Mouse (Mus musculus): ENCODE measurements around the gene Fmn2.
A peak's percentile ranks its signal among the peaks of the same experiment; 100 is the strongest.

The Fmn2 gene

GRCm38 (mm10) chr1:174557211-174557610 lies 55.6 kb downstream of the Fmn2 start:
- DNase-seq (ENCODE audit: low read depth, low spot score): no peak

- DNase-seq (ENCODE audit: low read depth, low spot score): no peak
These were observed 56.2 kb downstream of the Fmn2 start for GRCm38 (mm10) chr1:174557841-174558240.

- DNase-seq (ENCODE audit: low read depth, low spot score): no peak
These were observed 56.9 kb downstream of the Fmn2 start for GRCm38 (mm10) chr1:174558488-174558887.

- no peak for DNase-seq (ENCODE audit: low read depth, low spot score)
These were observed 62.9 kb downstream of the Fmn2 start for GRCm38 (mm10) chr1:174564561-174564960.

GRCm38 (mm10) chr1:174568609-174569008 lies 67.0 kb downstream of the Fmn2 start:
- no peak for DNase-seq (ENCODE audit: low read depth, low spot score)

GRCm38 (mm10) chr1:174592420-174592980 lies 90.9 kb downstream of the Fmn2 start:
- DNase-seq (ENCODE audit: low read depth, low spot score): no peak

- peak; percentile 8 for DNase-seq (ENCODE audit: low read depth, low spot score)
These were observed 93.4 kb downstream of the Fmn2 start for GRCm38 (mm10) chr1:174594989-174595388.

GRCm38 (mm10) chr1:174597495-174597894 lies 95.9 kb downstream of the Fmn2 start:
- no peak for DNase-seq (ENCODE audit: low read depth, low spot score)

GRCm38 (mm10) chr1:174598226-174598625 lies 96.6 kb downstream of the Fmn2 start:
- DNase-seq (ENCODE audit: low read depth, low spot score): no peak

GRCm38 (mm10) chr1:174600041-174600440 lies 98.4 kb downstream of the Fmn2 start:
- no peak for DNase-seq (ENCODE audit: low read depth, low spot score)

GRCm38 (mm10) chr1:174600620-174601019 lies 99.0 kb downstream of the Fmn2 start:
- DNase-seq (ENCODE audit: low read depth, low spot score): no peak

GRCm38 (mm10) chr1:174617368-174617767 lies 115.7 kb downstream of the Fmn2 start:
- DNase-seq (ENCODE audit: low read depth, low spot score): no peak

- DNase-seq (ENCODE audit: low read depth, low spot score): no peak
These were observed 119.9 kb downstream of the Fmn2 start for GRCm38 (mm10) chr1:174621512-174621911.

GRCm38 (mm10) chr1:174623054-174623453 lies 121.4 kb downstream of the Fmn2 start:
- DNase-seq (ENCODE audit: low read depth, low spot score): no peak

GRCm38 (mm10) chr1:174630074-174630473 lies 128.4 kb downstream of the Fmn2 start:
- DNase-seq (ENCODE audit: low read depth, low spot score): no peak

- DNase-seq (ENCODE audit: low read depth, low spot score): no peak
These were observed 134.7 kb downstream of the Fmn2 start for GRCm38 (mm10) chr1:174636291-174636690.

GRCm38 (mm10) chr1:174637564-174638085 lies 136.0 kb downstream of the Fmn2 start:
- no peak for DNase-seq (ENCODE audit: low read depth, low spot score)

GRCm38 (mm10) chr1:174640901-174641300 lies 139.3 kb downstream of the Fmn2 start:
- DNase-seq (ENCODE audit: low read depth, low spot score): no peak

- DNase-seq (ENCODE audit: low read depth, low spot score): no peak
These were observed 141.9 kb downstream of the Fmn2 start for GRCm38 (mm10) chr1:174643431-174644010.

GRCm38 (mm10) chr1:174649421-174649826 lies 147.8 kb downstream of the Fmn2 start:
- no peak for DNase-seq (ENCODE audit: low read depth, low spot score)

GRCm38 (mm10) chr1:174654565-174654964 lies 152.9 kb downstream of the Fmn2 start:
- no peak for DNase-seq (ENCODE audit: low read depth, low spot score)

GRCm38 (mm10) chr1:174655354-174655753 lies 153.7 kb downstream of the Fmn2 start:
- DNase-seq (ENCODE audit: low read depth, low spot score): no peak

- DNase-seq (ENCODE audit: low read depth, low spot score): no peak
These were observed 154.9 kb downstream of the Fmn2 start for GRCm38 (mm10) chr1:174656554-174656953.

Measured in brain, embryonic 18.5 days (tissue).